Comparison of ENCODE assay signal across 15 mouse cellular contexts in genomic region chr2:166903719-166904282, GRCm38 (mm10). TPM values are rescaled to one million over a fixed set of nuclear protein-coding genes. Genes with fewer than 3 reads are reported as not detected.
A peak's percentile ranks its signal among the peaks of the same experiment; 100 is the strongest.
DNase-seq lines count a peak whose midpoint lies in the region; ATAC-seq and TF ChIP-seq lines count a peak whose summit lies in the region.
"Had no signal": no experiment of that assay in that cellular context is flagged by ENCODE, and none has a peak within 500 bp of the region (broad histone marks: within the 10 kb centered on the region; RNA-seq: fewer than 3 reads in every experiment).

No protein-coding gene starts in this region.

- intact Hi-C loops in heart, adult 2 months (cut with DNase I) = no loop called here
- intact Hi-C loops in heart, postnatal 10 days (cut with DNase I) = no loop called here

- no peak for TF ChIP-seq POLR2A in heart, adult 2 months (IDR thresholded peaks at IDR 0.05; ENCODE audit: insufficient read depth, low read depth, low read length)
- no peak for TF ChIP-seq POLR2A in testis, adult 2 months (IDR thresholded peaks at IDR 0.05; ENCODE audit: control insufficient read depth, low read depth, low read length)

- no peak overlapping the region for H3K4me2 ChIP-seq in lung, postnatal 0 days (replicated peaks; ENCODE audit: low read depth, low read length)
- H3K4me2 ChIP-seq: heart, embryonic 12.5 days; hindbrain, embryonic 12.5 days had no signal

- no peak overlapping the region for H3K27ac ChIP-seq in heart, adult 2 months
- no peak overlapping the region for H3K27ac ChIP-seq in lung, postnatal 0 days (ENCODE audit: low read length)
- H3K27ac ChIP-seq in testis, adult 2 months (ENCODE audit: control insufficient read depth, insufficient read depth, low read depth, low read length) = no peak overlapping the region
- H3K27ac ChIP-seq: hindbrain, embryonic 12.5 days had no signal

- no peak for ATAC-seq in lung, postnatal 0 days

- no peak overlapping the region for H3K4me3 ChIP-seq in heart, adult 2 months
- H3K4me3 ChIP-seq in lung, postnatal 0 days (ENCODE audit: low read depth, low read length) = no peak overlapping the region
- H3K4me3 ChIP-seq in testis, adult 2 months (ENCODE audit: control insufficient read depth, low read depth, low read length) = peak overlapping the region; percentile 82
- H3K4me3 ChIP-seq: heart, embryonic 12.5 days; hindbrain, embryonic 12.5 days; myocyte had no signal

- WGBS in heart, adult 2 months = 89% methylated on average over 6 of the region's 6 CpGs
- 88% methylated on average over 6 of the region's 6 CpGs for whole genome bisulfite sequencing in lung, postnatal 0 days

- H3K9ac ChIP-seq in heart, adult 2 months (ENCODE audit: low read depth, low read length) = no peak overlapping the region
- no peak overlapping the region for H3K9ac ChIP-seq in lung, postnatal 0 days (replicated peaks; ENCODE audit: low read depth)
- H3K9ac ChIP-seq: heart, embryonic 12.5 days; hindbrain, embryonic 12.5 days had no signal

- peak; percentile 31 for TF ChIP-seq CTCF in heart, adult 2 months (IDR thresholded peaks at IDR 0.05)
- peak; percentile 34; the same call in 1 of the 2 replicates for TF ChIP-seq CTCF in lung, postnatal 0 days (IDR thresholded peaks at IDR 0.05)
- TF ChIP-seq CTCF in testis, adult 2 months (IDR thresholded peaks at IDR 0.05; ENCODE audit: control insufficient read depth, insufficient read depth, insufficient replicate concordance, low read depth, low read length) = peak; percentile 39; the same call in 1 of the 2 replicates

- TF ChIP-seq EP300 in heart, adult 2 months (IDR thresholded peaks at IDR 0.05; ENCODE audit: insufficient read depth, low read depth, low read length) = no peak
- TF ChIP-seq EP300 in lung, postnatal 0 days (IDR thresholded peaks at IDR 0.05) = no peak

- H3K27me3 ChIP-seq in heart, adult 2 months (ENCODE audit: control insufficient read depth, insufficient read depth, low read length) = no peaks in the 10 kb centered on the region
- H3K27me3 ChIP-seq in lung, postnatal 0 days (replicated peaks; ENCODE audit: insufficient read depth, low read length) = no peaks in the 10 kb centered on the region
- no peaks in the 10 kb centered on the region for H3K27me3 ChIP-seq in testis, adult 2 months (ENCODE audit: control insufficient read depth, insufficient read depth, low read length)
- H3K27me3 ChIP-seq: heart, embryonic 12.5 days; hindbrain, embryonic 12.5 days had no signal

- no peaks in the 10 kb centered on the region for H3K9me3 ChIP-seq in lung, postnatal 0 days (ENCODE audit: low read length)
- H3K9me3 ChIP-seq: G1E; hindbrain, embryonic 12.5 days had no signal

- H3K4me1 ChIP-seq in heart, adult 2 months (ENCODE audit: control insufficient read depth, insufficient read depth, low read length) = peaks cover 2% of the 10 kb centered on the region
- H3K4me1 ChIP-seq in lung, postnatal 0 days (ENCODE audit: insufficient read depth, low read depth, low read length) = peaks cover 5% of the 10 kb centered on the region; the same call in 1 of the 2 replicates
- H3K4me1 ChIP-seq in testis, adult 2 months (ENCODE audit: control insufficient read depth, insufficient read depth, low read length) = peaks cover 3% of the 10 kb centered on the region; the same call in 1 of the 2 replicates

- H3K36me3 ChIP-seq in heart, adult 2 months (ENCODE audit: control insufficient read depth, insufficient read depth, low read length) = no peaks in the 10 kb centered on the region
- no peaks in the 10 kb centered on the region for H3K36me3 ChIP-seq in lung, postnatal 0 days (ENCODE audit: insufficient read depth, low read length)
- H3K36me3 ChIP-seq in testis, adult 2 months (ENCODE audit: control insufficient read depth, insufficient read depth, low read length) = no peaks in the 10 kb centered on the region
- H3K36me3 ChIP-seq: hindbrain, embryonic 12.5 days had no signal

- no peak for DNase-seq in heart, adult 2 months
- DNase-seq in heart, postnatal 10 days = no peak
- DNase-seq in lung, postnatal 0 days (ENCODE audit: low spot score) = no peak
- no peak for DNase-seq in lung, postnatal 4 days
- DNase-seq in ES-CJ7 (ENCODE audit: low read depth, low spot score) = peak; percentile 51
- DNase-seq in adrenal gland, postnatal 36 days = no peak
- DNase-seq: embryo, embryonic 11 days; kidney, postnatal 10 days; layer of hippocampus, postnatal 36 days; thymus, adult 2 months had no signal

- H3K79me2 ChIP-seq in heart, adult 2 months (replicated peaks; ENCODE audit: control insufficient read depth, insufficient read depth, low read length) = no peaks in the 10 kb centered on the region; the same call in 1 of the 2 replicates

RNA-seq across cellular contexts. Expression of gene Cse1l, which starts 2.0 kb away (rescaled TPM):
- total RNA-seq in heart, adult 2 months (2021) = 10 to 100 TPM; 37.5 to 41.2 TPM
- 15.8 and 33.3 TPM in 2 replicates for polyA plus RNA-seq in heart, adult 2 months (2012; rRNA removed)
- 10 to 100 TPM; 48.0 to 53.0 TPM for total RNA-seq in heart, postnatal 10 days (2021)
- polyA plus RNA-seq in lung, postnatal 0 days (2015; fragmentation: Nextera tagmentation; extraction: Ambion mirVana) = 24.1 and 28.5 TPM in 2 replicates
- 21.9 and 27.6 TPM in 2 replicates for polyA plus RNA-seq in testis, adult 2 months (2012; rRNA removed)
- 10 to 100 TPM; 63.8 to 66.6 TPM for total RNA-seq in adrenal gland, postnatal 36 days (2021)
